Mouse (Mus musculus): ENCODE measurements around the gene Sowaha. TPM values are rescaled to one million over a fixed set of nuclear protein-coding genes. Genes with fewer than 3 reads are reported as not detected.
A peak's percentile ranks its signal among the peaks of the same experiment; 100 is the strongest.

Sowaha gene
- polyA plus RNA-seq, 1 experiment from 2014 or later, result 1.1 TPM

DNA sequence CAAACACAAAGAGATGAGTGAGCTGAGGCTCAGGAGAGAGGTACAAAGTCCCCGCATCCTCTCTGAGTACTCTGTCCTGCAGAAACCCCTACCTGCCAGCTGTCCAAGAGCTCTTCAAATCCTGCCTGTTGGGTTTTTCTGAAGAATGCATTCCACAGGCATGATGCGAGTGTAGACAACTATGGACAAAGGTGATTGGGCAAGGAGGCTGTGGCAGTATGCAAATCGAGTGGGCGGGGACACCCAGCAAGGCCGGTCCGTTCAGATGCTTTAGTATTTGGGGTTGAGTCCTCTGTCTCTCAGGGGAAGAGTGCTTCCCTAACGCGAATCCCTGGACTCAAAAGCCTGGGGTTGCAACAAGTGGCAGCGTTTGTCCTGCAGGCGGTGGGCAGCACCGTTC lies 20.5 kb upstream of the Sowaha start:
- Histone ChIP-seq H3K27ac (no peak overlapping the region), H3K27me3 (peaks cover 22% of the 10 kb centered on the region), H3K4me3 (replicated peaks) (no peak overlapping the region), H3K9me3 (no peaks in the 10 kb centered on the region), H3K4me1 (peaks cover 15% of the 10 kb centered on the region), H3K9ac (no peak overlapping the region), H3K36me3 (replicated peaks) (no peaks in the 10 kb centered on the region), H3K4me2 (peak overlapping the region; percentile 27)
- WGBS, result 6% methylated on average over 11 of the region's 11 CpGs
- ATAC-seq (ENCODE audit: low FRiP score), result no peak

DNA sequence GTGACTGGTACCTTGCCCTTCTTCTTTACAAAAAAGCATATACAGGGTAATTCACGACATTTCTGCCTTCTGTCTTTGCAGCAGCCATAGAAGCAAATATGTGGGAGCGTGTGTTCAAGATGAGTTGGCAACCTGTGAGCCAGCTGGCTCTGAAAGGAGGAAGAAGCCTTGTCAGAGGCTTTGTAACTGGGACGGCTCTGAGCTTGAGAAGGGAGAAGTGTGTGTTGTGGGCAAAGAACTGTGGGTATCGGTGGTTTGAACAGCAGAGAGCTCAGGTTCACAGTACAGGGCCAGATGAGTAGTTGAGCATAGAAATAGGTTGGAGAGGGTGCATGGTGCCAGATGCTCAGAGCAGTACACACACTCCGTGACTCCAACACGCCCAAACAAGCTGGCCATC lies 16.9 kb upstream of the Sowaha start:
- Histone ChIP-seq H3K4me2 (no peak overlapping the region), H3K9ac (no peak overlapping the region), H3K27me3 (peaks cover 22% of the 10 kb centered on the region), H3K27ac (no peak overlapping the region), H3K9me3 (no peaks in the 10 kb centered on the region), H3K4me3 (replicated peaks) (no peak overlapping the region), H3K4me1 (peaks cover 40% of the 10 kb centered on the region), H3K36me3 (replicated peaks) (no peaks in the 10 kb centered on the region)
- 83% methylated on average over 6 of the region's 6 CpGs for WGBS
- ATAC-seq (ENCODE audit: low FRiP score), result no peak

DNA sequence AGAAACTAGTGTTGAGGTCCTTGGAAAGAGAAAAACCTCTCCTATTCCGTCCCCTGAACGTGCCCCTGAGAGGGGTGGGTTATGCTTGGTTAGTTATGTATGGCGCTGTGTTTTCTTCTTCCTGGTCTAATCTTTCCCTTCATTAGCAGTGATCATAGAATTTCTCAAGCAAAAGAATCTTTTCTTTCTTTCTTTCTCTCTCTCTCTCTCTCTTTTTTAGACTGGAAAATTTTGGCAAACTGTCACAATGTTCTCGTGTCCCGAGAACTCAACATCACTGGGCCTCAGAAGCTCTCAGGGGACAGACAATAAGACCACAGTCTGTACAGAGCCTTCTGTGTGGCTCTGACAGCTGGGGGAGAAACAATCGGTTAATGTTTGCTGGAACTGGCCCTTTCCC lies 15.3 kb upstream of the Sowaha start:
- peaks cover 21% of the 10 kb centered on the region; the same call in 1 of the 2 replicates for H3K27me3 ChIP-seq
- WGBS, result 10% methylated on average over 6 of the region's 6 CpGs
- H3K27ac ChIP-seq, result peak overlapping the region; percentile 68; the same call in 1 of the 2 replicates
- H3K4me2 ChIP-seq, result no peak overlapping the region
- H3K4me1 ChIP-seq, result peaks cover 38% of the 10 kb centered on the region
- no peak overlapping the region for H3K4me3 ChIP-seq (replicated peaks)
- no peaks in the 10 kb centered on the region for H3K36me3 ChIP-seq (replicated peaks)
- no peak for ATAC-seq (ENCODE audit: low FRiP score)
- no peaks in the 10 kb centered on the region for H3K9me3 ChIP-seq
- H3K9ac ChIP-seq, result no peak overlapping the region

DNA sequence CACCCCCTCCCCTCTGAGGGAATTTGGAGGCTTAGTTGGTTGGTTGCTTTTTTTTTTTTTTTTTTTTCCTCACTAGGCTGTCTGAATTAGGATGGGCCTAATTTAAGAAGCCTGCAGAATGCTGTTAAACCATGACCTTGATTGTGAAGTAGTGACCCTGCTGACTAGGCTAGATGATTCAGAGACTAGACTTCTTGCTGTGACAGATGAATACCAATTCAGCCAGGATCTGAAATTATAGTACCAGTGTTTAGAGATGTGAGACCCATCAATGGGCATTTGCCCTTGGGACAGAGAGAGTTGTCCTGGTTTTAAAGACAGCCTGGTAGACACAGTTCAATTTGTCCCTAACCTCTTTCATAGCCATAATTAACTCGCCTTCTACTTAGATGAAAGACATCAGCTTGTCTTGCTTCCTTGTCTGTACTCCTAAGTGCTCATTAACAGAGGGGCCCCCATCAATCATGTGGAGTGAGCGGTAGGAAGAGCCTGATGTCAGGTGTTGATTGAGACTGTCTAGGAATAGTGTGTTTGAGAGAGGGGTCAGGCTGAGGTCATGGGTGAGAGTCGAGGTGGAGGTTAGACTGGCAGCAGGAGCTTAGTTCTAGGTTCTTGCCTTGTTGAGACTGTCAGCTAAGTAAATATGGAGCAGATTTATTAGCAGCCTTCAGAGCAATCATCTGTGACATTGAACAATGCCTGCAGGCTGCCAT lies 13.3 kb upstream of the Sowaha start:
- H3K27ac ChIP-seq, result peak overlapping the region; percentile 42; the same call in 1 of the 2 replicates
- H3K36me3 ChIP-seq (replicated peaks), result no peaks in the 10 kb centered on the region
- 11% methylated on average over 3 of the region's 3 CpGs for WGBS
- no peak overlapping the region for H3K4me2 ChIP-seq
- ATAC-seq (ENCODE audit: low FRiP score), result peak; percentile 70
- peaks cover 36% of the 10 kb centered on the region for H3K4me1 ChIP-seq
- no peak overlapping the region for H3K9ac ChIP-seq
- no peaks in the 10 kb centered on the region for H3K9me3 ChIP-seq
- H3K4me3 ChIP-seq (replicated peaks), result no peak overlapping the region
- H3K27me3 ChIP-seq, result peaks cover 26% of the 10 kb centered on the region

DNA sequence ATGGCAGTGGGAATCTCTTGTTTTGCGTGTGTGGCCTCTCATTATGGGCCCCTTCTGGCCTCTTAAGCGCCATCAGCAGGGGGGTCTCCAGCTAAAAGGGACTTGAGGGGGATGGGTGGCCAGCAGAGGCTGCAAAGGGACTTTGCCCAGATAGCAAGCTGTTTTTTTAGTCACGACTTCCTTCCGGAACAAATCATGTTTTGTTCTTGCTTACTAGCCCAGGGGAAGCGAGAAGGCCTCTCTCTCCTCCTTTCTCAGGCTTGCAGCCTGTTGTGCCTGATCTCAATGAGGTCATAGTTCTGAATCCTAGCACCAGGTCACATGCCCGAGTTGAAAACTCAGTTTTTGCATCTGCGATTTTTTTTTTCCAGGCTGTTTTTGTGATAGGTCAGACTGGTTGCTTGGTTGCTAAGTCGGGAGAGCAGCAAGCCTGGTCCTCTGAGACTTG lies 11.9 kb upstream of the Sowaha start:
- H3K27ac ChIP-seq, result peak overlapping the region; percentile 38; the same call in 1 of the 2 replicates
- peaks cover 32% of the 10 kb centered on the region for H3K27me3 ChIP-seq
- H3K4me3 ChIP-seq (replicated peaks), result no peak overlapping the region
- H3K4me2 ChIP-seq, result 0 out of 2 replicates have a peak overlapping the region, but pooled peaks have one; percentile 4
- no peaks in the 10 kb centered on the region for H3K9me3 ChIP-seq
- H3K9ac ChIP-seq, result no peak overlapping the region
- 3% methylated on average over 8 of the region's 8 CpGs for WGBS
- H3K36me3 ChIP-seq (replicated peaks), result no peaks in the 10 kb centered on the region
- peaks cover 41% of the 10 kb centered on the region for H3K4me1 ChIP-seq
- no peak for ATAC-seq (ENCODE audit: low FRiP score)

DNA sequence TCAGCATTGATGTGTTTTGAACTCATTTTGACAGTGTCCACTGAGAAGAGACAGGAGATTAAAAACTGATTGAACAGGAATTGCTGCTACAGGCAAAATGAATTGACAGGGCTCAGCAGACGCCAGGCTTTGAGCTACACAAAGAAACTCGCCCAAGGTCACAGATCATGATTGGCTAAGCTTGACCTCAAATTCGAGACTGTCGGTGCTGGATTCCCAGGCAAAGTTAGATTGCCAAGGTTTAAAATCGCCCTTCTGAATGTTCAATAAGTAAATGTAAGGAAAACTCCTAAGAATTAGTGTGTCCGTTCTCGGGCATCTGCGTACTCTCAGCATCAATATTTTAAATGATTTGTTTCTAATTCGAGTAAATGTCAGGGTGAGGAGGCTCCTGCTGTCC lies 9.3 kb upstream of the Sowaha start:
- no peak for ATAC-seq (ENCODE audit: low FRiP score)
- no peaks in the 10 kb centered on the region for H3K9me3 ChIP-seq

DNA sequence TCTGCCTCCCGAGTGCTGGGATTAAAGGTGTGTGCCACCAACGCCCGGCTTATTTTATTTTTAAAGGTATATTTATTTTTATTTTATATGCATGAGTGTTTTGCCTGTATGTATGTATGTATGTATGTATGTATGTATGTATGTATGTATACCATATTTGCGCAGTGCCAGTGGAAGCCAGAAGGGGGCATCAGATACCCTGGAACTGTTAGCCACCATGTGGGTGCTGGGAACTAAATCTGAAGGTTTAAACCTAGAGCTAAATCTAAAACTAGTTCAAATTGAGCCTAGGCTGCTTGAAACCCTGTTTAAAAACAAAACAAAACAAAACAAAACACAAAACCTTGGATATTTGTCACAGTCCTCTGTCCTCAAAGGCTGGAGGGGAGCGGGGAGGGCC lies 8.9 kb upstream of the Sowaha start:
- Histone ChIP-seq H3K4me1 (peaks cover 27% of the 10 kb centered on the region), H3K9me3 (no peaks in the 10 kb centered on the region)

More for the DNA sequence above, 9.3 kb upstream of the Sowaha start:
- Histone ChIP-seq H3K9ac (no peak overlapping the region), H3K27me3 (peaks cover 43% of the 10 kb centered on the region), H3K4me3 (replicated peaks) (no peak overlapping the region), H3K27ac (no peak overlapping the region), H3K4me1 (peaks cover 27% of the 10 kb centered on the region), H3K36me3 (replicated peaks) (no peaks in the 10 kb centered on the region), H3K4me2 (no peak overlapping the region)
- 51% methylated on average over 9 of the region's 9 CpGs for WGBS

DNA sequence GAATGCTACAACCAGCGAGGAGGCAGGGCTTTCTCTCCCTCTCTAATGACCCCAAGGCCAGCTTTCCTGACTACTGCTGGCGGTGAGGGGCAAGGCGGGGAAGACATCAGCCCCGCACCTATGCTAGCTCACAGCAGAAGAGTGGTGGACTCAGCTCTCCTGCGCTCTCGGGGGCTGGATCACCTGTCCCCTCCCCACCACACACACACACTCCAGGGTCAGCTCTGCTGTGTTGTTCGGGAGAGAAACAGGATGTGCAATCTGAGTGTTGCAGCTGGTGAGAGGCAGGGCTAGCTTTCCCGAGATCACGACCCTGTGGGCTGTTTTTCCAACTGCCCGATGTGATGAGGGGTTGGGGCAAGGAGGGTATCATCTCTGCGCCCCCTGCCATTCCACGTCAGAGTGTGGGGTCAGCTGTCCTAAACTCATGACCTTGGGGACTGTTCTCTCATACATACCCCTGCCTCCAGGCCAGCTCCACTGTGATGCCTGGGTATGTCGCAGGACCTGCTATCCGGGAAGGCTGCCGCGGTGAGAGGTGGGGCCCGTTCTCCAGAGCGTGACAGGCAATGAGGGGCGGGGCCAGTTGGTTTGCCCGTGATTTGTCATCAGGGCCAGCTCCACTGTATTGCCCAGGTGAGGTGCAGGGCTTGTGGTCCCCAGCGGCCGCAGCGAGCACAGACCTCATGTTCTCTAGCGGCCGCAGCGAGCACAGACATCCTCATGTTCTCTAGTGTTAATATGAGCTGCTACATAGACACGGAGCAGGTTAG lies 6.9 kb upstream of the Sowaha start:
- Histone ChIP-seq H3K4me2 (peak overlapping the region; percentile 44), H3K36me3 (replicated peaks) (no peaks in the 10 kb centered on the region), H3K9ac (0 out of 2 replicates have a peak overlapping the region, but pooled peaks have one; percentile 21), H3K9me3 (no peaks in the 10 kb centered on the region), H3K27me3 (peaks cover 56% of the 10 kb centered on the region), H3K4me3 (replicated peaks) (peak overlapping the region; percentile 2), H3K27ac (no peak overlapping the region), H3K4me1 (peaks cover 11% of the 10 kb centered on the region)
- ATAC-seq (ENCODE audit: low FRiP score), result 0 out of 2 replicates have a peak, but pooled peaks have one; percentile 51
- WGBS, result 17% methylated on average over 27 of the region's 27 CpGs

More for the DNA sequence above, 8.9 kb upstream of the Sowaha start:
- Histone ChIP-seq H3K36me3 (replicated peaks) (no peaks in the 10 kb centered on the region), H3K27ac (no peak overlapping the region), H3K27me3 (peaks cover 43% of the 10 kb centered on the region), H3K9ac (no peak overlapping the region), H3K4me2 (no peak overlapping the region), H3K4me3 (replicated peaks) (no peak overlapping the region)
- ATAC-seq (ENCODE audit: low FRiP score), result no peak
- 85% methylated on average over 5 of the region's 5 CpGs for WGBS

DNA sequence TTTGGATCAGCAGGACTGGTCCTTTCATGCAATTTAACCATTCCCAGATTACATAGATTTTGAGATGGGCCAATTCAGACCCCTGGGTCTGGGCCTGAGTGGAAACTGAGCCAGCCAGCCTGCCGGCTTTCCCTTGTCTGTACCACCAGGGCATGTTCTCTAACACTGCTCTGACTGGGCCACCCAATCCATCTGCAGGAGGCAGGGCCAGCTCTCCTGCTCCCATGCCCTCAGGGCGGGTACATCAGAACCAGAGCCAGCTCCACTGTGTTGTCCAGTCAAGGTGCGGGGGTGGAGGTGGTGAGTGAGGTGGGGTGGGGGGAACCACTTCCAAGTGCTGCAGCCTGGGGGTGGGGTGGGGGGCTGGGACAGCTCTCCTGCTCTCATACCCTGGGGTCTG lies 6.3 kb upstream of the Sowaha start:
- Histone ChIP-seq H3K4me3 (replicated peaks) (no peak overlapping the region), H3K9me3 (no peaks in the 10 kb centered on the region), H3K36me3 (replicated peaks) (no peaks in the 10 kb centered on the region), H3K27ac (no peak overlapping the region), H3K9ac (no peak overlapping the region), H3K4me2 (no peak overlapping the region), H3K27me3 (peaks cover 63% of the 10 kb centered on the region), H3K4me1 (peaks cover 6% of the 10 kb centered on the region; the same call in 1 of the 2 replicates)
- WGBS, result 75% methylated on average over 3 of the region's 3 CpGs
- no peak for ATAC-seq (ENCODE audit: low FRiP score)

DNA sequence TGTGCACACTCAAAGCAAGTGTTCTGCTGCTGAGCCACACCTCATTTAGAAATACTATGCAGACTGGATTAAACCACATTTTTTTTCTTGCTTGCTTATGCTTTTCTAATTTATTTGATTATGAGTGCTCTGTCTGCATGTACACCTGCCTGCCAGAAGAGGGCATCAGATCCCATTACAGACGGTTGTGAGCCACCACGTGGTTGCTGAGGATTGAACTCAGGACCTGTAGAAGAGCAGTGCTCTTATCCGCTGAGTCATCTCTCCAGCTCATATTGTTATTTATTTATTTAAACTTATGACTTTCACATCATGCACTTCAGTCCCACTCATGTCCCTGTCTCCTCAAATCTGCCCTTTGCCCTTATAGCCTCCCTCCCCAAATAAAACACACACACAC lies 5.6 kb upstream of the Sowaha start:
- Histone ChIP-seq H3K4me3 (replicated peaks) (no peak overlapping the region), H3K27me3 (peaks cover 68% of the 10 kb centered on the region), H3K4me1 (peaks cover 6% of the 10 kb centered on the region; the same call in 1 of the 2 replicates), H3K36me3 (replicated peaks) (no peaks in the 10 kb centered on the region), H3K27ac (no peak overlapping the region), H3K9ac (no peak overlapping the region), H3K9me3 (no peaks in the 10 kb centered on the region), H3K4me2 (no peak overlapping the region)
- WGBS, result 40% methylated on average over 3 of the region's 3 CpGs
- ATAC-seq (ENCODE audit: low FRiP score), result no peak

DNA sequence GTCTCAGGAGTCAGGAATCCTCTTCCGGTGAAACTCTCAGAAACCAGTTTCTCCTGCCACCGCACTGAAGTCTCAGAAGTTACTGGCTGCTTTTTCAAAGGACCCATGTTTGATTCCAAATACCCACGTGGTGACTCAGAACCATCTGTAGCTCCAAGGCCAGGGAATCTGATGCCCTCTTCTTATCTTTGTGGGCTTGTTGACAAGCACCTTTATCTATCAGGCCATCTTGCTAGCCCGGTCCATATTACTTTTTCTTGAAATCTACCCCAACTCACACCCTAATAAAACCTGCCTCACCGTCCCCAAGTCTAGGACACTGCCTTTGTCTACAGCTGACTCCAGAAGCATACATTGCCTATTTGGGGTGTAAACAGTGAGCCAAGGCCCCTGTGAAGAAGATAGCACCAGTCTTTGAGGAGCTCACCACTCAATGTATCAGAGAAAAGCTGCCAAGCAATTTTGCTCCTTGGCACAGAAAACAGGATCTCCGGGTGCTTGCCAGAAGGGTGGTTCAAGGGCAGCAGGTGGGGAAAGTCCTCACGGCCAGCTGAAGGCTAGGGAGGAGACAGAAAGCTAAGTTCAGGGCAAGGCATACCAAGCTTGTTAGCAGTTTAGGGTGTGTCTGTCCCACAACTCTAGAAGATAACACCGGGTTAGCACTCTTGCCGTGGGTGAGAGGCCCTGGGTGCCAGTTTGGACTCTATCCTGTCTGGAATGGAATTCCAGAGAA lies 3.3 kb upstream of the Sowaha start:
- 83% methylated on average over 9 of the region's 9 CpGs for WGBS
- no peak for ATAC-seq (ENCODE audit: low FRiP score)
- 0 out of 2 replicates have a peak, but pooled peaks cover 4% of the 10 kb centered on the region for H3K9me3 ChIP-seq
- peaks cover 24% of the 10 kb centered on the region for H3K4me1 ChIP-seq
- H3K27ac ChIP-seq, result no peak overlapping the region
- no peak overlapping the region for H3K9ac ChIP-seq
- no peak overlapping the region for H3K4me2 ChIP-seq
- no peaks in the 10 kb centered on the region for H3K36me3 ChIP-seq (replicated peaks)
- peaks cover 75% of the 10 kb centered on the region for H3K27me3 ChIP-seq
- H3K4me3 ChIP-seq (replicated peaks), result no peak overlapping the region

Data from forebrain, embryonic 12.5 days (tissue).